Mouse (Mus musculus) splenic B cell, adult 2 months (primary cell): ENCODE measurements at regions not wholly inside any gene's neighbourhood (a gene's known extent, or its start where the extent isn't known, plus 50 kb on each side); places are given as distances from the start of the nearest gene placed in this dataset.

ENCODE experiments used
- DNase-seq: peaks from one replicate; pipeline ENCODE4 v3.0.0-alpha.2; 2011; ENCODE audit warnings: low read depth, low spot score
- H3K27me3 ChIP-seq: 2 replicates; pipeline ENCODE4 v1.6.1; 2012; ENCODE audit warnings: mild to moderate bottlenecking, low read length, moderate library complexity, mixed read lengths; ENCODE audit not compliant: control insufficient read depth, poor library complexity, insufficient read depth, severe bottlenecking
- H3K36me3 ChIP-seq: 2 replicates; pipeline ENCODE4 v1.6.1; 2012; ENCODE audit warnings: mild to moderate bottlenecking, low read length, moderate library complexity, mixed read lengths; ENCODE audit not compliant: control insufficient read depth, poor library complexity, insufficient read depth, severe bottlenecking

DNA sequence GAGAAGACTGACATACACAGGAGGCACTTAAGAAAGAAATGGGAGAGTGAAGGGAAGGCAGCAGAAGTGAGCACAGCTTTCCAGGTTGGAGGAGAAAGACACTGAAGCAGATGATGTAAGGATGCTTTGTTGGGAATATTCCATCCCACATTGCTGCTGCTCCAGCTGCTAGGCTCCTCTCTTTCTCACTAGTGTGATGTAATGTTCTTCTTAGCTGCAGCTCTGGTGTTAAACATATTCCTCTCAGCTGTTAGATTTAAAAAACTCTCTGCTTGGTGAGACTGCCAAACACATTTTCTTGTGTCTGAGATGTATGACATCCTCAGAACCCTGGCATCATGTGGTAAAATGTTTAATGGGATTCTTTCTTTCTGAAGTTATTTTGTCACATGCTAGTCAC lies 120.1 kb downstream of the Cmpk2 start:
- Histone ChIP-seq H3K27me3 (no peaks in the 10 kb centered on the region), H3K36me3 (no peaks in the 10 kb centered on the region)
- no peak for DNase-seq

DNA sequence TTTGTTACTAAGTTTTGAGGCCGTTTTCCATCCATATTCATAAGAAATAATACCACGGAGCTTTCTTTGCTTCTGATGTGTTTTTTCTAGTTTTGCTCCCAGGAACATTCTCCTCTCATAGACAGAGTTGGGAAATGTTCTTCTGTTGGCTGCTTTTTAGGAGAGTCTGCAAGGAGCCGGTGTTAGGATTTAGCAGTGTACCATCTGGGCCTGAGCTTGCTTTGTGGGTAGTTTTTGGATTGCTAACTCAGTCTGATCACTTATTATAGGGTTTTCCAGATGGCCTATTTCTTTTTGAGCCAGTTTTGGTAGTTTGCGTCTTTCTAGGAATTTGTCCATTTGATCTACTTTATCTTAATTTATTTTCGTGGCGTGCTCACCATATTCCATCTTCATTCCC lies 108.4 kb downstream of the Cmpk2 start:
- Histone ChIP-seq H3K36me3 (no peaks in the 10 kb centered on the region), H3K27me3 (no peaks in the 10 kb centered on the region)
- DNase-seq: no peak

DNA sequence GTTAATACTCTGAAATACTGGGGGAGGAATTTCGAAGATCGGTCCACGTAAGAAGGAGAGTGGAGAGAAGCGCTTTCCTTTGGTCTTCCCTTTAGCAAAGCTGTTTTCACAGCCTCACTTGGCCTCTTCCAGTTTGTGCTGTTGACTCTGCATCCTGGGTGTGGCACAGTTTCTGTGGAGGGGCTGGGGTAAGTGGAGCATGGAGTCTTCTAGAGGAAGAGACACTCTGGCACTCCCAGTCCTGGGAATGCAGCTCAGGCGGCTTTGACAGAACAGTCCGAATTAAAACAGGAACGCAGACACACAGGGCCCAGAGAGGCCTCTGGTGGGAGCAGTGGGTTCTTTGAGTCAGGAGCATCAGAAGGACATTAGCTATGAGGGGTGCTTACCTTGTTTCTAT lies 102.6 kb downstream of the Cmpk2 start:
- no peak for DNase-seq
- no peaks in the 10 kb centered on the region for H3K27me3 ChIP-seq
- H3K36me3 ChIP-seq: no peaks in the 10 kb centered on the region

DNA sequence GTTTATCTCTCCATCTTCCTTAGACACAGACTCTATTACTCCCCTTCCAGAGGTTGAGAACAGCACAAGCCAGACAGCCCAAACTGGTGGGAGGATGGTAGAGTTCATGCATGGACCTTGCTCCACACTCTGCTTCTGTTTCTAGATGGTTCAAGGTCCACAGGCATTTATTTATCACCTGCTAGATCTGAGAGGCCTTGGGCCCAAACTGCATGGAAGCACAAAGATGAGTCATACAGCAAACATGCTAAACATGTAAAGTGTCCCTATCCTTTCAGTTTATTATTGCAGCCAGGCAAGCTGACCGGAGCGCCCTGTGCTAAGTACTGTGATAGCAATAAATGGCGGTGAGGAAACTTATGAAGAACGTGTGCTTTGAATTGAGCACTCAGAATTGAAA lies 98.4 kb downstream of the Cmpk2 start:
- no peak for DNase-seq
- Histone ChIP-seq H3K27me3 (no peaks in the 10 kb centered on the region), H3K36me3 (no peaks in the 10 kb centered on the region)

DNA sequence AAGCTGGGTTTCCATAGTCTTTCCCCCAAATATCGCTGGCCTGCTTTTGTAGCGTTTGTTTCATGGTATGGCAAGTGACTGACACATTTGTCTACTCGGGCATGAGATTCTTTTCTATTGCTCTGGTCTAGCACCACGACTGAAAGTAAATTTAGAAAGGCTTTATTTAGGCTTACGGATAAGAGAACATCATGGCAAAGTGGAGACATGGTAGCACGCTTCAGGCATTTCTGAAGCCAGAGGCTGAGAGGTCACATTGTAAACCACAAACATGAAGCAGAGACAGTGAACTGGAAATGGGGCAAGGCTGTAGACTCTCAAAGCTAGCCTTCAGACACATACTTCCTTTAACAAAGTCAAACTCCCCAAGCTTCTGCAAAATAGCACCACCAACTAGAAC lies 93.9 kb downstream of the Cmpk2 start:
- Histone ChIP-seq H3K36me3 (no peaks in the 10 kb centered on the region), H3K27me3 (no peaks in the 10 kb centered on the region)
- no peak for DNase-seq

DNA sequence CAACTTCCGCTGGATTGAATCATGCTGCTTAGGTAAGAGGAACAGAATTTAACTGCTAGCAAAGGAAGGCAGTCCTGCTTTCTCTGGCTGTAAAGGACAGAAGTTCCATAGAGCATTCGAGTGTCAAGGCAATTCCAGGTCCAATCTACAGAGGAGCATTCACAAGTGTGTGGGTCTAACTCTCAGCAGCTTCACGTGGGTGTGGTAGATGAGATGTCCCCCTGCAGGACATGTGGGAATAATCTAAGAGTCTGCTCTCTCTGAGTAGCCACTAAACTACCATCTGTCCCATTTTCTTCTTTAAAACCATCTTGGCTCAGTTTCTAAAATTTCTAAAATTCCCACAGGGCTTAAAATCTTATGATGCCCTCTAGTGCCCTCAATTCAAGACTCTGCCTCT lies 90.6 kb downstream of the Cmpk2 start:
- H3K27me3 ChIP-seq: no peaks in the 10 kb centered on the region
- H3K36me3 ChIP-seq: no peaks in the 10 kb centered on the region
- DNase-seq: no peak

DNA sequence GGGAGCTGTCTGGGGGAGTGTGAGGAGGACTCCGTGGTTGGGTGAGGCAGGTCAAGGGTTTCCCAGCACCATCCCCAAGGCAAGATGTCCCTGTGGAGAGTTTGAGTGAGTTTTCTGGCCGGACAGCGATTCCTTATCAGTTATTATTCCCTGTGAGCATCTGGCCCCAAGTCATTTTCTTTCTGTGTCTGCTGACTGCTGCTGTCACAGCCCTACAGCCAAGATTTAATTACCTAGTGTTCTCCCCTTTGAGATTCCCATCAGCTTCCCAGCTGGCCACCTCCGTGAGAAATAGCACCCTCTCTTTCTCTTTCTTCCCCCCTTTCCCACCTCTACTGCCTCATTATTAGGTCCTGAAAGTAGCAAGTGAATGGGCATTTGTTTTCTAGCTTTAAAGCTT lies 88.4 kb downstream of the Cmpk2 start:
- no peaks in the 10 kb centered on the region for H3K36me3 ChIP-seq
- no peak for DNase-seq
- no peaks in the 10 kb centered on the region for H3K27me3 ChIP-seq

DNA sequence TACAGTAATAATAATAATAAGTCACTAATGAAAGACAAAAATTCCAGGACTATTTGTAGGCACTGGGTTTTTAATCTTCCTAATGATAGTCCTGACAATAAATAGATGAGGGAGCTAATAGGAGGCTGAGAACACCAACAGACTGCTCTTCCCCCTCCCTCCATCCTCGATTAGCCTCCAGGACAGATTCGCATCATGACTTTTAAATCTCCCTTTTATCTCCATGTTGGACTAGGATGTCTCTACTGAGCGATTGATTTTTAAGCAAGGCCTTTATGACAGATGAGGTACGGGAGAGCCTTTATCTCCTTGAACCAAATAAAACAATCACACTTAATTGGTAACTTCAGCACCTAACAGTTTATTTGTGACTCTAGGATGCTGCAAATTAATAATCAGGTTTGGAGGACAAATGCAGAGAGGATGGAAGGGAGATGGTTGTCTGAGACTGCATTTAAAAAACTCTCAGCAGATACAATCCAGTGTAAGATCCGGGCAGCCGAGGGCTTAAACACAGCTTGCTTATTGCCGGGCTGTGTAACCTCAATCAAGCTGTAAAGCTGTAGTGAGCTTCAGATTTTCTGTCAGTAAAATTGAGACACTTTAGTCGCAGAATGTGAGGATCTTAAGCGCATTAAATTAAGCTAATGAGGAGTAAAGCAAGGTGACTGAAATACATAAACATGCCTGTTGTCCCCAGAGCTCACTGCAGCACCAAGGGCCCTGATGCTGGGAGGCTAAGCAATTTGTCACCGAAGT lies 82.3 kb downstream of the Cmpk2 start:
- Histone ChIP-seq H3K36me3 (no peaks in the 10 kb centered on the region), H3K27me3 (no peaks in the 10 kb centered on the region)
- DNase-seq: no peak

DNA sequence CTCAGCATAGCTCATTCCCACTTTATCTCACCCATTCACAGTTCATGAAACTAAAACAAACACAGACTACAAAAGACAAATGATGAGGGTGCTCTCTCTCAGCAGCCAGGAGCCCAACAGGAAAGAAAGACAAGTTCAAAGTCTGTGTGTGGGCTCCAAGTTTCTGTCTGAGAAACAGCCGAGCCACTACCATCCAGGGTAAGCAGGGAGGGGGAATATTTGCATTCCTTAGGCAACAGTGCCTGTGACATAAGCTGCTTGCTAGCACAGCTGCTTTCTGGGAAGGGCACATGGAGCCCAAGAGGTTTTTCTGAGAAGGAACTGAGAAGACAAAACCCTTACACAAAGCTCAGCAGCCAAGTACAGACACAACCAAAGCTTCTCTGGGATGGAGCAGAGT lies 78.5 kb downstream of the Cmpk2 start:
- no peaks in the 10 kb centered on the region for H3K36me3 ChIP-seq
- H3K27me3 ChIP-seq: no peaks in the 10 kb centered on the region
- DNase-seq: no peak

DNA sequence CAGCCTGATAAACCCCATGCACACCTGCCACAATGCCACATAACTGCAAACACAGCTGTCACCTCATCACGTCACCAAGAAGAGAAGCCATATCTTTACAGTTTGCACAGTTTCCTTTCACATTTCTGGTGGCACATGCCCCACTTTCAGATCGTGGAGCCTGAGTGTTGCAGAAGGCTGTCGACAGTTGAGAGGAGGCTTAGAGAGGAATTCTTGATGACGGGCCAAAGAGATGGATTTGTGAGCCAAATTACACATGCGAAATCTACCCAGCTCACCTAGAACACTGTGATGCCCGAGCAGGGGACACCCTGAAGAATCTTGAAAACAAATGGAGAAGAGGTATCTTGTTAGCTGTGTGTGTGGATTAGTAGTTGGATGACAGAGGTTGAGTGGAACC lies 77.4 kb downstream of the Cmpk2 start:
- H3K36me3 ChIP-seq: no peaks in the 10 kb centered on the region
- no peaks in the 10 kb centered on the region for H3K27me3 ChIP-seq
- no peak for DNase-seq

DNA sequence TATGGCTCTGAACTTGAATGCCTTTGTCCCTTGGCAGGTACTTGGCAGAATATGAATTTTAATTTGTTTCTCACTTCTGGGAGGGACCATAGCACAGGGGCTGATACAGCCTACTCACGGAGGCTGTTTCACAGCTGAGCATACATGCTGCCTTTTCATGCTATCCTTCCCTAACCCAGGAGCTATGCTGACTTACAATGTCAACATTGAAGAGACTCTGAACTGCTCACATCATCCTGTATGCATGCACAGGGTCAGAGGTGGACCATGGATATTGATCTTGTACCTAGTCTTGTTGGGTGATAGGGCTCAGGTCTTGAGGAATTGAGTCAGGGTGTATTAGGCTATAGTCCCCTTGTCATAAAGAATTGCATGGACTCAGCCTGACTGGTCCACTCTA lies 74.5 kb downstream of the Cmpk2 start:
- no peak for DNase-seq
- Histone ChIP-seq H3K27me3 (no peaks in the 10 kb centered on the region), H3K36me3 (no peaks in the 10 kb centered on the region)

DNA sequence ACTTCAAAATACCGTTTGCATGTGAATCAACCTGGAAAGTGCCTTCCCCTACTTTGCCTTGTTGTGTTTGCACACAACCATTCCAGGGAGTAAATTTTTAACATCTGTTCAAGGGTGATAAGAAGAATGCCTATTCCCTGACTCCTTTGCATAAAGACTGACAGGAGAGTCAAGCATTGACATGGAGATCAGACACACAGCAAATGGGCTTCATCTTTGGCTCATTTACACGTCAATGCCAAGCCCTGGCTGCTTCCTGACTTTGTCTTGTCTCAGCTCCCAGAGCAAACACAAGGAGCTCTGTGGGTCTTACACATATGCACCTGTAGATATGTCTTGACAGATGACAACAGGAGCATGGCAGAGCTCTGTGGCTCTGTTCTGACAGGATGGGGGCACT lies 73.4 kb downstream of the Cmpk2 start:
- Histone ChIP-seq H3K27me3 (no peaks in the 10 kb centered on the region), H3K36me3 (no peaks in the 10 kb centered on the region)
- DNase-seq: no peak

DNA sequence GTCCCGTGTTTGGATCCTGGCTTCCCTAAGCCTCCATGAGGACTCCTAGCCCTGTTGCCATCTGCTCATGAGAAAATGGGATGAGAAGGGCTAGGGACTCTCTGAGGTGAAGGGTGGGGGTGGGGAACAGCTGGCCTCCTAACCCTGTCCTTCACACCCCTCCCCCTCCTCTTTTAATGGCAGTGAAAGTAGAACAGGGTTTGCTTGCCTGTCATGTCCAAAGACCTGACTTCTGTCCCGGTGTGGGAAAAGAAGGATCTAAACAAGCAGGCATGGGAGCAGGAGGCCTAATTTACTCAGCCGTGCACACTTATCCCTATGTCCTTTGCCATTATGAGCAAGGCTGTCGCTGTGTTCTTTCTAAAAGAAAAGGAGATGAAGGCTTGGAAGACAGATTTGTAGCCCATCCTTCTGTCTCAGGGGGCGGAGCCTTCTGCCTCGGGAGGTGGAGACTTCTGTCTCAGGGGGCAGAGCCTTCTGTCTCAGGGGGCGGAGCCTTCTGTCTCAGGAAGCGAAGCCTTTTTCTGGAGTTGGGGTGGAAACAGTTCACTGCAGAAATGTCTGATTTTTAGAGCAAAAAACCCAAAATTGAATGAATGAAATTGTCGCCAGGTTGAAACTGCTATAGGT lies 66.4 kb downstream of the Cmpk2 start:
- no peak for DNase-seq
- Histone ChIP-seq H3K27me3 (no peaks in the 10 kb centered on the region), H3K36me3 (no peaks in the 10 kb centered on the region)

DNA sequence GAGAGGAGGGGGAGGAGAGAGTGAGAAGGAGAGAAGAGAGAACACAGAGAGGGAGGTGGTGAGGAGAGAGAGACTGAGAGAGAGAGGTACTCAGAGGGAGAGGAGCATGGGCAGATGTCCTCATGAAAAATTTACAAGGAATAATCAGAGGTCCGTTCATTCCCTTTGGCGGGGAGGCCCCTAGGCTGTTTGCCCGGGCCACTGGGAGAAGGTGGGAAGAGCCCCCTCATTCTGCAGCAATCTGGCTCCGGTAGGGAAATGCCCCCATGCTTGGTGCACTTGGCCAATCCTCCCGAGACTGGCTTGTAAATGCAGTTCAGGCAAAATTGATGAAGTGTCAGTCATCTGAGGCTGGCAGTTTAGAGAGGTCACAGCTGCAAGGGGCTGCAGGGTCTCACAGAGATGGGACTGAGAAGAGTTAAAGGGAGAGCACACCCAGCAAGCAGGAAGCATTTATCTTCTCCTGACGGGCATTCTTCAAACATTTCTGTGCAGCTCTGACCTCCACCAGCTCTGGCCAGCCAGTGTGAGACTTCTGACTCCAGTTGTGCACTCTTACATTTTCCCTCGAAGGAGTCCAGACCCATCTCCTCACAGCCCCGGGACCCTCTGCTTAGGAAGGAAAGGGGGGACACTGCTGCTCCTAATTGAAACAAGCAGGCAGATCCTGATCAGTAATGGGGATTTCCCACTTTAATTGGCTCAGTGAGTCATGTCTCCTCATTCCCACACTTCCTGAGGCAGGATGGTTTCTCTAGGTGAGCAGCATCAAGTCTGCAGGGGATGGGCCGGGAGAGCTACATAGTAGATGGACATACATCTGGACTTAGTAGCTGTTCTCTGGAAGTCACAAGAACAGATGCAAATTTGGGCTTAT lies 65.5 kb downstream of the Cmpk2 start:
- no peaks in the 10 kb centered on the region for H3K27me3 ChIP-seq
- DNase-seq: no peak
- H3K36me3 ChIP-seq: no peaks in the 10 kb centered on the region

DNA sequence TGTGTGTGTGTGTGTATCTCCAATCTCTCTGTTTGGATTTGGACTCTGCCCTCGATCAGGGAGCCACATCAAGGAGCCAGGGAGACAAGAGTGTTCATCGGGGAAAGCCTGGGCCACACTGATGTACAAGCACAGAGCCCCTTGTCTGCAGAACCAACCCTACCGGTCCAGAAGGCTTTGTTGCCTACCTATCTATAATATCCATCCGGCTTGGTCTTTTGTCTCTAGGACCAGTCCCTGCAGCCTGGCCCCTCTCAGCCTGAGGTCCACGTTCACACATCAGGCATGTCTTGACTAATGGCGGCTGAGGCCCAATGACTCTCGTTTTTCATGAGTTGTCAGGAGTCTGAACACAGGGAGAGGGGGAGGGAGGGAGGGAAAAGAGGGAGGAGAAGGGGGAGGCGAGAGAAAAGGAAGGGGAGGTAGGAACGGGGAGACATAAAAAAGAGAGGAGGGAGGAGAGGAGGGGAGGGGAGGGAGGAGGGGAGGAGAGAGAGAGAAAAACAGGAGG lies 64.7 kb downstream of the Cmpk2 start:
- Histone ChIP-seq H3K36me3 (no peaks in the 10 kb centered on the region), H3K27me3 (no peaks in the 10 kb centered on the region)
- no peak for DNase-seq
